18 mouse cellular contexts compared by ENCODE assay signal in genomic region chr2:152361193-152361592, GRCm38 (mm10). TPM values are rescaled to one million over a fixed set of nuclear protein-coding genes. Genes with fewer than 3 reads are reported as not detected.
A peak's percentile ranks its signal among the peaks of the same experiment; 100 is the strongest.
DNase-seq lines count a peak whose midpoint lies in the region; ATAC-seq and TF ChIP-seq lines count a peak whose summit lies in the region.
"Had no signal": no experiment of that assay in that cellular context is flagged by ENCODE, and none has a peak within 500 bp of the region (broad histone marks: within the 10 kb centered on the region; RNA-seq: fewer than 3 reads in every experiment).

No protein-coding gene starts in this region.

- WGBS in heart, embryonic 15.5 days, result 83% methylated on average over 8 of the region's 8 CpGs
- WGBS in heart, embryonic 10.5 days, result 88% methylated on average over 8 of the region's 8 CpGs
- 90% methylated on average over 8 of the region's 8 CpGs for WGBS in liver, adult 2 months
- WGBS in liver, embryonic 11.5 days, result 83% methylated on average over 8 of the region's 8 CpGs

- H3K27me3 ChIP-seq in heart, embryonic 15.5 days, result no peaks in the 10 kb centered on the region
- H3K27me3 ChIP-seq in heart, embryonic 10.5 days (ENCODE audit: insufficient read depth, poor library complexity, severe bottlenecking), result no peaks in the 10 kb centered on the region
- H3K27me3 ChIP-seq in liver, adult 2 months (ENCODE audit: control insufficient read depth, insufficient read depth, low read length), result no peaks in the 10 kb centered on the region
- no peaks in the 10 kb centered on the region for H3K27me3 ChIP-seq in liver, embryonic 11.5 days (replicated peaks; ENCODE audit: control insufficient read depth, insufficient read depth, low read length)
- H3K27me3 ChIP-seq: embryonic facial prominence, embryonic 15.5 days had no signal

- no peak for TF ChIP-seq CTCF in liver, adult 2 months (IDR thresholded peaks at IDR 0.05; ENCODE audit: low read depth, low read length)

- peak overlapping the region; percentile 67; the same call in 1 of the 2 replicates for H3K27ac ChIP-seq in heart, embryonic 15.5 days
- no peak overlapping the region for H3K27ac ChIP-seq in heart, embryonic 10.5 days
- H3K27ac ChIP-seq in liver, adult 2 months (replicated peaks; ENCODE audit: insufficient read depth, low read depth, low read length), result peak overlapping the region; percentile 1
- H3K27ac ChIP-seq in liver, embryonic 11.5 days (ENCODE audit: low read depth, low read length), result no peak overlapping the region
- H3K27ac ChIP-seq: embryonic facial prominence, embryonic 15.5 days; forebrain, embryonic 10.5 days; hindbrain, embryonic 12.5 days had no signal

- no peaks in the 10 kb centered on the region for H3K36me3 ChIP-seq in heart, embryonic 15.5 days
- no peaks in the 10 kb centered on the region for H3K36me3 ChIP-seq in heart, embryonic 10.5 days
- H3K36me3 ChIP-seq in liver, adult 2 months (ENCODE audit: control insufficient read depth, insufficient read depth, low read length), result no peaks in the 10 kb centered on the region
- H3K36me3 ChIP-seq in liver, embryonic 11.5 days (ENCODE audit: control insufficient read depth, insufficient read depth, low read length), result no peaks in the 10 kb centered on the region
- H3K36me3 ChIP-seq: embryonic facial prominence, embryonic 15.5 days; forebrain, embryonic 10.5 days; hindbrain, embryonic 12.5 days had no signal

- no peak overlapping the region for H3K4me2 ChIP-seq in heart, embryonic 15.5 days
- H3K4me2 ChIP-seq in liver, embryonic 11.5 days, result no peak overlapping the region
- H3K4me2 ChIP-seq: embryonic facial prominence, embryonic 15.5 days; hindbrain, embryonic 12.5 days had no signal

- no peaks in the 10 kb centered on the region for H3K79me2 ChIP-seq in liver, adult 2 months (ENCODE audit: control insufficient read depth, insufficient read depth, low read length)

- no peaks in the 10 kb centered on the region for H3K9me3 ChIP-seq in heart, embryonic 15.5 days (replicated peaks)
- H3K9me3 ChIP-seq in heart, embryonic 10.5 days, result no peaks in the 10 kb centered on the region
- no peaks in the 10 kb centered on the region for H3K9me3 ChIP-seq in liver, embryonic 11.5 days (ENCODE audit: control insufficient read depth, low read length)
- H3K9me3 ChIP-seq: embryonic facial prominence, embryonic 15.5 days; forebrain, embryonic 10.5 days; hindbrain, embryonic 12.5 days had no signal

- no peak for DNase-seq in heart, embryonic 10.5 days (ENCODE audit: low spot score)
- DNase-seq in liver, adult 2 months (ENCODE audit: extremely low read depth, low read depth, low spot score), result peak; percentile 10
- no peak for DNase-seq in liver, embryonic 11.5 days (ENCODE audit: low spot score)
- DNase-seq in naive thymus-derived CD4-positive, alpha-beta T cell, adult 2 months (ENCODE audit: low read depth), result peak; percentile 13
- no peak for DNase-seq in cerebellum, adult 9-10 months
- DNase-seq: cerebellum, adult 2 months; cerebellum, postnatal 14 days; embryo, embryonic 11 days had no signal

- H3K4me1 ChIP-seq in heart, embryonic 15.5 days (replicated peaks), result peaks cover 24% of the 10 kb centered on the region
- peaks cover 26% of the 10 kb centered on the region for H3K4me1 ChIP-seq in heart, embryonic 10.5 days
- H3K4me1 ChIP-seq in liver, adult 2 months (ENCODE audit: control insufficient read depth, insufficient read depth, low read length), result peaks cover 25% of the 10 kb centered on the region
- peaks cover 4% of the 10 kb centered on the region for H3K4me1 ChIP-seq in liver, embryonic 11.5 days (replicated peaks; ENCODE audit: control insufficient read depth, insufficient read depth, low read length)
- H3K4me1 ChIP-seq: hindbrain, embryonic 12.5 days had no signal

- H3K4me3 ChIP-seq in heart, embryonic 15.5 days, result no peak overlapping the region
- H3K4me3 ChIP-seq in heart, embryonic 10.5 days, result no peak overlapping the region
- no peak overlapping the region for H3K4me3 ChIP-seq in liver, adult 2 months (ENCODE audit: insufficient read depth, low read depth, low read length)
- no peak overlapping the region for H3K4me3 ChIP-seq in liver, embryonic 11.5 days (ENCODE audit: low read depth, low read length)
- H3K4me3 ChIP-seq: embryonic facial prominence, embryonic 15.5 days; erythroblast, embryonic 14.5 days; forebrain, embryonic 10.5 days; hindbrain, embryonic 12.5 days had no signal

- TF ChIP-seq POLR2A in liver, adult 2 months (IDR thresholded peaks at IDR 0.05; ENCODE audit: extremely low read depth, insufficient read depth, low read length), result no peak

- no peak for ATAC-seq in heart, embryonic 15.5 days (replicated peaks; ENCODE audit: insufficient number of reproducible peaks, insufficient read depth, low FRiP score, low read depth)
- ATAC-seq in liver, embryonic 11.5 days (replicated peaks; ENCODE audit: low FRiP score), result no peak
- ATAC-seq: forebrain, embryonic 14.5 days; hindbrain, embryonic 16.5 days had no signal

- H3K9ac ChIP-seq in heart, embryonic 15.5 days, result no peak overlapping the region
- no peak overlapping the region for H3K9ac ChIP-seq in liver, adult 2 months (ENCODE audit: low read depth, low read length)
- H3K9ac ChIP-seq in liver, embryonic 11.5 days (ENCODE audit: low read depth, low read length), result no peak overlapping the region
- H3K9ac ChIP-seq: embryonic facial prominence, embryonic 15.5 days; hindbrain, embryonic 12.5 days had no signal

RNA-seq across cellular contexts. Expression of gene Nrsn2, which starts 15.2 kb away (rescaled TPM):
- 1.6 and 2.1 TPM in 2 replicates for polyA plus RNA-seq in heart, embryonic 15.5 days (2015; fragmentation: Nextera tagmentation; extraction: Ambion mirVana)
- polyA plus RNA-seq in heart, embryonic 10.5 days (2016; fragmentation: Nextera tagmentation; extraction: Ambion mirVana), result 3.1 and 3.3 TPM in 2 replicates
- total RNA-seq in liver, adult 2 months (2014; rRNA removed), result not detected in 2 replicates
- polyA plus RNA-seq in liver, adult 2 months (2012; rRNA removed), result not detected in 2 replicates
- 0.45 and 0.49 TPM in 2 replicates for polyA plus RNA-seq in liver, embryonic 11.5 days (2014; fragmentation: Nextera tagmentation; extraction: Ambion mirVana)
- total RNA-seq: common myeloid progenitor, adult 5-6 weeks; heart, postnatal 36 days had no signal
- polyA plus RNA-seq: erythroblast, embryonic 14.5 days; inflammation-experienced regulatory T-cells, adult 6 months had no signal

RNA-seq across cellular contexts. Expression of gene Trib3, which starts 17.4 kb away (rescaled TPM):
- 2.9 and 3.1 TPM in 2 replicates for polyA plus RNA-seq in heart, embryonic 15.5 days (2015; fragmentation: Nextera tagmentation; extraction: Ambion mirVana)
- polyA plus RNA-seq in heart, embryonic 10.5 days (2016; fragmentation: Nextera tagmentation; extraction: Ambion mirVana), result 5.1 and 5.3 TPM in 2 replicates
- 14.7 and 16.2 TPM in 2 replicates for total RNA-seq in liver, adult 2 months (2014; rRNA removed)
- polyA plus RNA-seq in liver, adult 2 months (2012; rRNA removed), result 4.9 and 5.4 TPM in 2 replicates
- polyA plus RNA-seq in liver, embryonic 11.5 days (2014; fragmentation: Nextera tagmentation; extraction: Ambion mirVana), result 13.9 and 18.1 TPM in 2 replicates
- total RNA-seq: common myeloid progenitor, adult 5-6 weeks had no signal

RNA-seq across cellular contexts. Expression of gene Rbck1, which starts 28.7 kb away (rescaled TPM):
- 54.3 and 79.1 TPM in 2 replicates for polyA plus RNA-seq in heart, embryonic 15.5 days (2015; fragmentation: Nextera tagmentation; extraction: Ambion mirVana)
- 88.0 and 89.3 TPM in 2 replicates for polyA plus RNA-seq in heart, embryonic 10.5 days (2016; fragmentation: Nextera tagmentation; extraction: Ambion mirVana)
- 43.4 and 47.7 TPM in 2 replicates for total RNA-seq in liver, adult 2 months (2014; rRNA removed)
- 92.8 and 107 TPM in 2 replicates for polyA plus RNA-seq in liver, adult 2 months (2012; rRNA removed)
- polyA plus RNA-seq in liver, embryonic 11.5 days (2014; fragmentation: Nextera tagmentation; extraction: Ambion mirVana), result 104 and 105 TPM in 2 replicates

RNA-seq across cellular contexts. Expression of gene Sox12, which starts 36.7 kb away (rescaled TPM):
- polyA plus RNA-seq in heart, embryonic 15.5 days (2015; fragmentation: Nextera tagmentation; extraction: Ambion mirVana), result 6.5 and 7.0 TPM in 2 replicates
- polyA plus RNA-seq in heart, embryonic 10.5 days (2016; fragmentation: Nextera tagmentation; extraction: Ambion mirVana), result 6.7 and 10.5 TPM in 2 replicates
- total RNA-seq in liver, adult 2 months (2014; rRNA removed), result 0.18 and 0.40 TPM in 2 replicates
- polyA plus RNA-seq in liver, adult 2 months (2012; rRNA removed), result 1.7 and 1.9 TPM in 2 replicates
- 8.5 and 9.8 TPM in 2 replicates for polyA plus RNA-seq in liver, embryonic 11.5 days (2014; fragmentation: Nextera tagmentation; extraction: Ambion mirVana)

RNA-seq across cellular contexts. Expression of gene Zcchc3, which starts 53.6 kb away (rescaled TPM):
- 30.8 and 31.7 TPM in 2 replicates for polyA plus RNA-seq in heart, embryonic 15.5 days (2015; fragmentation: Nextera tagmentation; extraction: Ambion mirVana)
- 50.6 and 71.3 TPM in 2 replicates for polyA plus RNA-seq in heart, embryonic 10.5 days (2016; fragmentation: Nextera tagmentation; extraction: Ambion mirVana)
- total RNA-seq in liver, adult 2 months (2014; rRNA removed), result 0.37 and 0.47 TPM in 2 replicates
- 0.40 and 0.44 TPM in 2 replicates for polyA plus RNA-seq in liver, adult 2 months (2012; rRNA removed)
- 41.6 and 44.6 TPM in 2 replicates for polyA plus RNA-seq in liver, embryonic 11.5 days (2014; fragmentation: Nextera tagmentation; extraction: Ambion mirVana)

Comparison
In these comparisons a context has a peak if more than half of its experiments do, and no peak if none do; other contexts are left out.
1. H3K27ac ChIP-seq: peak in heart, embryonic 15.5 days (single experiment) and liver, adult 2 months (single experiment); none in heart, embryonic 10.5 days (single experiment) and liver, embryonic 11.5 days (single experiment).
2. DNase-seq: peak in liver, adult 2 months (single experiment) and naive thymus-derived CD4-positive, alpha-beta T cell, adult 2 months (single experiment); none in heart, embryonic 10.5 days (single experiment), liver, embryonic 11.5 days (single experiment) and cerebellum, adult 9-10 months (single experiment).